Mouse (Mus musculus): Measurements from ENCODE around the gene Gm9044. TPM values are rescaled to one million over a fixed set of nuclear protein-coding genes. Genes with fewer than 3 reads are reported as not detected.
"Not testable (repeated sequence)": the region's sequence is repeated elsewhere in the genome, so short reads cannot be mapped to it uniquely, and the experiment has no call there.

Gene Gm9044
- total RNA-seq (2021), result not detected

GRCm38 (mm10) chr10:118332308-118332707 lies at the start of gene Gm9044:
TSS of gene Gm9044 (minus strand) at chr10:118332408.
- DNase-seq (ENCODE audit: low spot score in 2 of 2); intact Hi-C loops (cut with DNase I): not testable (repeated sequence)

- intact Hi-C loops (cut with DNase I), result loop anchor here (1.0 kb wide), 2 partner anchors 214 to 709 kb away; no protein-coding TSS in a partner anchor
- peak; percentile 81 to 91 for DNase-seq (ENCODE audit: low spot score in 2 of 2)
Measured at GRCm38 (mm10) chr10:118370443-118370842, 38.2 kb upstream of the Gm9044 start.

- DNase-seq (ENCODE audit: low spot score in 2 of 2), result no peak
- intact Hi-C loops (cut with DNase I), result no loop called here
Measured at GRCm38 (mm10) chr10:118369518-118369917, 37.3 kb upstream of the Gm9044 start.

GRCm38 (mm10) chr10:118354005-118354404 lies 21.8 kb upstream of the Gm9044 start, which contains the start of gene Gm9049:
TSS of gene Gm9049 (minus strand) at chr10:118354105.
- intact Hi-C loops (cut with DNase I); DNase-seq (ENCODE audit: low spot score in 2 of 2): not testable (repeated sequence)

- DNase-seq (ENCODE audit: low spot score in 2 of 2); intact Hi-C loops (cut with DNase I): not testable (repeated sequence)
Measured at GRCm38 (mm10) chr10:118348579-118348978, 16.4 kb upstream of the Gm9044 start, which contains the start of gene Gm9048. TSS of gene Gm9048 (minus strand) at chr10:118348679.

- DNase-seq (ENCODE audit: low spot score in 2 of 2); intact Hi-C loops (cut with DNase I): not testable (repeated sequence)
Measured at GRCm38 (mm10) chr10:118343155-118343554, 10.9 kb upstream of the Gm9044 start, which contains the start of gene Gm9046. TSS of gene Gm9046 (minus strand) at chr10:118343255.

- intact Hi-C loops (cut with DNase I); DNase-seq (ENCODE audit: low spot score in 2 of 2): not testable (repeated sequence)
Measured at GRCm38 (mm10) chr10:118337731-118338130, 5.5 kb upstream of the Gm9044 start, which contains the start of gene Gm9045. TSS of gene Gm9045 (minus strand) at chr10:118337831.

GRCm38 (mm10) chr10:118326869-118327268 lies 5.3 kb downstream of the Gm9044 start, which contains the start of gene Gm9040:
TSS of gene Gm9040 (minus strand) at chr10:118326969.
- intact Hi-C loops (cut with DNase I); DNase-seq (ENCODE audit: low spot score in 2 of 2): not testable (repeated sequence)

- intact Hi-C loops (cut with DNase I), result no loop called here
Measured at GRCm38 (mm10) chr10:118319024-118319423, 13.2 kb downstream of the Gm9044 start.

GRCm38 (mm10) chr10:118302133-118302532 lies 30.1 kb downstream of the Gm9044 start:
- intact Hi-C loops (cut with DNase I); DNase-seq (ENCODE audit: low spot score in 2 of 2): not testable (repeated sequence)

More at GRCm38 (mm10) chr10:118319024-118319423, 13.2 kb downstream of the Gm9044 start:
- DNase-seq (ENCODE audit: low spot score in 2 of 2), result no peak

- intact Hi-C loops (cut with DNase I), result no loop called here
- DNase-seq (ENCODE audit: low spot score in 2 of 2), result no peak
Measured at GRCm38 (mm10) chr10:118294938-118295337, 37.3 kb downstream of the Gm9044 start, which contains the start of gene Iltifb. TSS of gene Iltifb (minus strand) at chr10:118295038.

- DNase-seq (ENCODE audit: low spot score in 2 of 2); intact Hi-C loops (cut with DNase I): not testable (repeated sequence)
Measured at GRCm38 (mm10) chr10:118283016-118283415, 49.2 kb downstream of the Gm9044 start.

- intact Hi-C loops (cut with DNase I); DNase-seq (ENCODE audit: low spot score in 2 of 2): not testable (repeated sequence)
Measured at GRCm38 (mm10) chr10:118282565-118282964, 49.6 kb downstream of the Gm9044 start.

Other genes starting within 250 kb of the Gm9044 start
- gene Mdm1, start 190.6 kb downstream of the Gm9044 start, total RNA-seq (2021), result 1 to 10 TPM; 5.3 to 5.8 TPM
- gene Il22, start 127.5 kb downstream of the Gm9044 start, total RNA-seq (2021), result not detected
- 1 to 10 TPM in 1 of 2 experiments, under 1 TPM in 1; 0.64 to 1.2 TPM for gene Gm32717, start 91.6 kb downstream of the Gm9044 start, total RNA-seq (2021)
- 1 to 10 TPM in 1 of 2 experiments, under 1 TPM in 1; 0.64 to 1.2 TPM for gene Gm32802, start 73.7 kb downstream of the Gm9044 start, total RNA-seq (2021)
- not detected for gene Iltifb, start 37.4 kb downstream of the Gm9044 start, total RNA-seq (2021)
- gene Gm9040, start 5.4 kb downstream of the Gm9044 start, total RNA-seq (2021), result not detected
- not detected for gene Gm9045, start 5.4 kb upstream of the Gm9044 start, total RNA-seq (2021)
- gene Gm9046, start 10.8 kb upstream of the Gm9044 start, total RNA-seq (2021), result not detected
- not detected for gene Gm9048, start 16.3 kb upstream of the Gm9044 start, total RNA-seq (2021)
- gene Gm9049, start 21.7 kb upstream of the Gm9044 start, total RNA-seq (2021), result not detected
- not detected for gene Ifng, start 108.6 kb upstream of the Gm9044 start, total RNA-seq (2021)